Mouse (Mus musculus): ENCODE data around the gene Dgkh. TPM values are rescaled to one million over a fixed set of nuclear protein-coding genes. Genes with fewer than 3 reads are reported as not detected.
"Not testable (repeated sequence)": the region's sequence is repeated elsewhere in the genome, so short reads cannot be mapped to it uniquely, and the experiment has no call there.

The Dgkh gene
- polyA plus RNA-seq, 1 experiment from 2014 or later: 9.9 TPM

GRCm38 (mm10) chr14:78559042-78559441, 173.5 kb downstream of the Dgkh start:
- H3K4me3 ChIP-seq (replicated peaks): no peak overlapping the region
- H3K27ac ChIP-seq (replicated peaks): no peak overlapping the region
- ATAC-seq (ENCODE audit: low FRiP score): no peak
- no peak overlapping the region for H3K4me2 ChIP-seq
- H3K27me3 ChIP-seq (replicated peaks): no peaks in the 10 kb centered on the region
- H3K36me3 ChIP-seq: peaks cover 4% of the 10 kb centered on the region; the same call in 1 of the 2 replicates
- no peaks in the 10 kb centered on the region for H3K9me3 ChIP-seq (replicated peaks)
- H3K9ac ChIP-seq (replicated peaks): no peak overlapping the region
- peaks cover 6% of the 10 kb centered on the region; the same call in 1 of the 2 replicates for H3K4me1 ChIP-seq
- whole genome bisulfite sequencing: 92% methylated on average over 8 of the region's 8 CpGs

- WGBS: 63% methylated on average over 3 of the region's 3 CpGs
- not testable (repeated sequence) for H3K36me3 ChIP-seq; H3K27ac ChIP-seq (replicated peaks); H3K27me3 ChIP-seq (replicated peaks); H3K9me3 ChIP-seq (replicated peaks); H3K4me2 ChIP-seq; H3K4me1 ChIP-seq; H3K9ac ChIP-seq (replicated peaks); ATAC-seq (ENCODE audit: low FRiP score); H3K4me3 ChIP-seq (replicated peaks)
Observed at GRCm38 (mm10) chr14:78554830-78555229, 177.7 kb downstream of the Dgkh start.

- H3K4me2 ChIP-seq: no peak overlapping the region
- no peak overlapping the region for H3K9ac ChIP-seq (replicated peaks)
- no peak for ATAC-seq (ENCODE audit: low FRiP score)
- no peaks in the 10 kb centered on the region for H3K4me1 ChIP-seq
- H3K9me3 ChIP-seq (replicated peaks): no peaks in the 10 kb centered on the region
- no peaks in the 10 kb centered on the region for H3K27me3 ChIP-seq (replicated peaks)
- H3K36me3 ChIP-seq: no peaks in the 10 kb centered on the region
- H3K27ac ChIP-seq (replicated peaks): no peak overlapping the region
- 99% methylated on average over 6 of the region's 6 CpGs for WGBS
- H3K4me3 ChIP-seq (replicated peaks): no peak overlapping the region
Observed at GRCm38 (mm10) chr14:78553661-78554060, 178.9 kb downstream of the Dgkh start.

GRCm38 (mm10) chr14:78548807-78549206, 183.8 kb downstream of the Dgkh start:
- ATAC-seq (ENCODE audit: low FRiP score): no peak
- Histone ChIP-seq H3K9ac (replicated peaks) (no peak overlapping the region), H3K27me3 (replicated peaks) (no peaks in the 10 kb centered on the region), H3K27ac (replicated peaks) (no peak overlapping the region), H3K9me3 (replicated peaks) (no peaks in the 10 kb centered on the region), H3K4me1 (no peaks in the 10 kb centered on the region), H3K36me3 (no peaks in the 10 kb centered on the region), H3K4me3 (replicated peaks) (no peak overlapping the region), H3K4me2 (no peak overlapping the region)
- 79% methylated on average over 6 of the region's 6 CpGs for WGBS

- no peak overlapping the region for H3K27ac ChIP-seq (replicated peaks)
- WGBS: 93% methylated on average over 3 of the region's 3 CpGs
- peaks cover 13% of the 10 kb centered on the region; the same call in 1 of the 2 replicates for H3K4me1 ChIP-seq
- no peak overlapping the region for H3K4me2 ChIP-seq
- H3K9me3 ChIP-seq (replicated peaks): no peaks in the 10 kb centered on the region
- no peaks in the 10 kb centered on the region for H3K36me3 ChIP-seq
- H3K4me3 ChIP-seq (replicated peaks): no peak overlapping the region
- H3K27me3 ChIP-seq (replicated peaks): no peaks in the 10 kb centered on the region
- no peak overlapping the region for H3K9ac ChIP-seq (replicated peaks)
- no peak for ATAC-seq (ENCODE audit: low FRiP score)
Observed at GRCm38 (mm10) chr14:78541319-78541718, 191.3 kb downstream of the Dgkh start.

GRCm38 (mm10) chr14:78539821-78540220, 192.8 kb downstream of the Dgkh start:
- H3K27me3 ChIP-seq (replicated peaks): no peaks in the 10 kb centered on the region
- ATAC-seq (ENCODE audit: low FRiP score): no peak
- no peak overlapping the region for H3K9ac ChIP-seq (replicated peaks)
- H3K36me3 ChIP-seq: no peaks in the 10 kb centered on the region
- no peak overlapping the region for H3K4me2 ChIP-seq
- H3K4me1 ChIP-seq: peaks cover 23% of the 10 kb centered on the region
- WGBS: 100% methylated on average over 1 of the region's 1 CpGs
- H3K4me3 ChIP-seq (replicated peaks): no peak overlapping the region
- H3K9me3 ChIP-seq (replicated peaks): no peaks in the 10 kb centered on the region
- H3K27ac ChIP-seq (replicated peaks): no peak overlapping the region

- H3K27ac ChIP-seq (replicated peaks): no peak overlapping the region
- no peak for ATAC-seq (ENCODE audit: low FRiP score)
- no peak overlapping the region for H3K4me2 ChIP-seq
Observed at GRCm38 (mm10) chr14:78538572-78539320, 193.8 kb downstream of the Dgkh start.

GRCm38 (mm10) chr14:78537551-78537950, 195.0 kb downstream of the Dgkh start:
- peak overlapping the region; percentile 60; the same call in 1 of the 2 replicates for H3K9ac ChIP-seq (replicated peaks)
- H3K27me3 ChIP-seq (replicated peaks): no peaks in the 10 kb centered on the region
- WGBS: 30% methylated on average over 6 of the region's 6 CpGs
- H3K9me3 ChIP-seq (replicated peaks): no peaks in the 10 kb centered on the region
- peak overlapping the region; percentile 80 for H3K4me2 ChIP-seq
- peak overlapping the region; percentile 97 for H3K4me3 ChIP-seq (replicated peaks)
- H3K36me3 ChIP-seq: no peaks in the 10 kb centered on the region
- peak overlapping the region; percentile 96 for H3K27ac ChIP-seq (replicated peaks)
- peak; percentile 4; the same call in 1 of the 2 replicates for ATAC-seq (ENCODE audit: low FRiP score)
- H3K4me1 ChIP-seq: peaks cover 35% of the 10 kb centered on the region

More at GRCm38 (mm10) chr14:78538572-78539320, 193.8 kb downstream of the Dgkh start:
- Histone ChIP-seq H3K9me3 (replicated peaks) (no peaks in the 10 kb centered on the region), H3K9ac (replicated peaks) (no peak overlapping the region), H3K27me3 (replicated peaks) (no peaks in the 10 kb centered on the region), H3K36me3 (no peaks in the 10 kb centered on the region), H3K4me3 (replicated peaks) (no peak overlapping the region), H3K4me1 (peaks cover 32% of the 10 kb centered on the region)
- 47% methylated on average over 5 of the region's 5 CpGs for WGBS

GRCm38 (mm10) chr14:78536281-78537165, 196.1 kb downstream of the Dgkh start, which contains the start of gene Akap11:
Gene Akap11 (minus strand): TSS chr14:78536808.
- Histone ChIP-seq H3K4me2 (peak within 1 kb of the TSS; percentile 80), H3K9me3 (replicated peaks) (no peaks in the 10 kb centered on the region), H3K4me3 (replicated peaks) (peak within 1 kb of the TSS; percentile 97), H3K36me3 (no peaks in the 10 kb centered on the region), H3K9ac (replicated peaks) (peak within 1 kb of the TSS; percentile 98), H3K4me1 (peaks cover 40% of the 10 kb centered on the region), H3K27me3 (replicated peaks) (no peaks in the 10 kb centered on the region), H3K27ac (replicated peaks) (peak within 1 kb of the TSS; percentile 96)
- WGBS: under 1% methylated on average over 77 of the region's 82 CpGs
- ATAC-seq (ENCODE audit: low FRiP score): peak; percentile 97

- ATAC-seq (ENCODE audit: low FRiP score): no peak
- 24% methylated on average over 2 of the region's 2 CpGs for WGBS
- Histone ChIP-seq H3K27me3 (replicated peaks) (no peaks in the 10 kb centered on the region), H3K4me1 (peaks cover 43% of the 10 kb centered on the region), H3K9ac (replicated peaks) (peak overlapping the region; percentile 98), H3K4me2 (peak overlapping the region; percentile 80), H3K36me3 (no peaks in the 10 kb centered on the region), H3K9me3 (replicated peaks) (no peaks in the 10 kb centered on the region), H3K27ac (replicated peaks) (peak overlapping the region; percentile 96; the same call in 1 of the 2 replicates), H3K4me3 (replicated peaks) (peak overlapping the region; percentile 97)
Observed at GRCm38 (mm10) chr14:78535366-78535765, 197.2 kb downstream of the Dgkh start.

- WGBS: 93% methylated on average over 5 of the region's 5 CpGs
- Histone ChIP-seq H3K4me2 (peak overlapping the region; percentile 80; the same call in 1 of the 2 replicates), H3K4me1 (peaks cover 50% of the 10 kb centered on the region)
Observed at GRCm38 (mm10) chr14:78534651-78535050, 197.9 kb downstream of the Dgkh start.

More at GRCm38 (mm10) chr14:78534651-78535050, 197.9 kb downstream of the Dgkh start:
- Histone ChIP-seq H3K27ac (replicated peaks) (no peak overlapping the region), H3K4me3 (replicated peaks) (no peak overlapping the region), H3K9me3 (replicated peaks) (no peaks in the 10 kb centered on the region), H3K27me3 (replicated peaks) (no peaks in the 10 kb centered on the region), H3K36me3 (no peaks in the 10 kb centered on the region), H3K9ac (replicated peaks) (no peak overlapping the region)
- no peak for ATAC-seq (ENCODE audit: low FRiP score)

Data from neural tube, embryonic 15.5 days (tissue).